Mouse (Mus musculus): Measurements from ENCODE around the gene Ugt1a8. TPM values are rescaled to one million over a fixed set of nuclear protein-coding genes. Genes with fewer than 3 reads are reported as not detected.

The Ugt1a8 gene
- polyA plus RNA-seq, 1 experiment = not detected

GRCm38 (mm10) chr1:88259643-88260024, 172.0 kb downstream of the Ugt1a8 start:
- Histone ChIP-seq H3K4me1 (ENCODE audit: control insufficient read depth, insufficient read depth, low read length) (peaks cover 6% of the 10 kb centered on the region; the same call in 1 of the 2 replicates), H3K4me3 (ENCODE audit: insufficient read depth, low read depth, low read length) (no peak overlapping the region), H3K27ac (ENCODE audit: insufficient read depth, low read depth, low read length) (no peak overlapping the region)
- WGBS = 86% methylated on average over 4 of the region's 4 CpGs
- no peak for TF ChIP-seq CTCF (IDR thresholded peaks at IDR 0.05; ENCODE audit: insufficient read depth, low read depth, low read length)
- no peak for TF ChIP-seq POLR2A (IDR thresholded peaks at IDR 0.05; ENCODE audit: insufficient read depth, low read depth, low read length)

DNA sequence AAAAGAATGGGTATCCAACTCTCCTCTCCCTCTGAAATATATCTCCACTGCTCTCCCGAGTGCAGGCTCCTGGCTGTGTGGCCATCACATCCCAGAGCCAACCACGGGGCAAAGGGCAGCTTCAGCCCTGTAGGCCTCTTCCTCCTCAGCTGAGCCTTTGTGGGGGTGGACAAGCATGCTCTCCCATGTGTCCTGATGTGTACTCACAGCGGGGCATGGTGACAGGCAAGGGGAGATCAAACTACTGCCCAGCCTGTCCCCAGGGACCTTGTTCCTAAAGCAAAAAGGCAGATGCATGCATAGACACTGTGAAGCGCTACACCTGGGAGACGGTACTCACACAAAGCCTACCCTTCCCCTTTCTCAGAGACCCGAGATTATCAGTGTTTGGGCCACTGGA, 172.5 kb downstream of the Ugt1a8 start:
- Histone ChIP-seq H3K4me3 (ENCODE audit: insufficient read depth, low read depth, low read length) (no peak overlapping the region), H3K4me1 (ENCODE audit: control insufficient read depth, insufficient read depth, low read length) (peaks cover 6% of the 10 kb centered on the region; the same call in 1 of the 2 replicates), H3K27ac (ENCODE audit: insufficient read depth, low read depth, low read length) (no peak overlapping the region)
- 81% methylated on average over 6 of the region's 6 CpGs for WGBS
- TF ChIP-seq CTCF (IDR thresholded peaks at IDR 0.05; ENCODE audit: insufficient read depth, low read depth, low read length) (no peak), POLR2A (IDR thresholded peaks at IDR 0.05; ENCODE audit: insufficient read depth, low read depth, low read length) (no peak)

GRCm38 (mm10) chr1:88260604-88261377, 173.2 kb downstream of the Ugt1a8 start:
- WGBS = 83% methylated on average over 10 of the region's 10 CpGs
- H3K4me1 ChIP-seq (ENCODE audit: control insufficient read depth, insufficient read depth, low read length) = peaks cover 6% of the 10 kb centered on the region; the same call in 1 of the 2 replicates

GRCm38 (mm10) chr1:88261706-88262105, 174.1 kb downstream of the Ugt1a8 start:
- 87% methylated on average over 7 of the region's 7 CpGs for WGBS
- H3K4me3 ChIP-seq (ENCODE audit: insufficient read depth, low read depth, low read length) = no peak overlapping the region
- no peak for TF ChIP-seq POLR2A (IDR thresholded peaks at IDR 0.05; ENCODE audit: insufficient read depth, low read depth, low read length)
- no peak for TF ChIP-seq CTCF (IDR thresholded peaks at IDR 0.05; ENCODE audit: insufficient read depth, low read depth, low read length)
- H3K4me1 ChIP-seq (ENCODE audit: control insufficient read depth, insufficient read depth, low read length) = peaks cover 6% of the 10 kb centered on the region; the same call in 1 of the 2 replicates
- no peak overlapping the region for H3K27ac ChIP-seq (ENCODE audit: insufficient read depth, low read depth, low read length)

More at GRCm38 (mm10) chr1:88260604-88261377, 173.2 kb downstream of the Ugt1a8 start:
- TF ChIP-seq CTCF (IDR thresholded peaks at IDR 0.05; ENCODE audit: insufficient read depth, low read depth, low read length) (no peak), POLR2A (IDR thresholded peaks at IDR 0.05; ENCODE audit: insufficient read depth, low read depth, low read length) (no peak)
- Histone ChIP-seq H3K27ac (ENCODE audit: insufficient read depth, low read depth, low read length) (no peak overlapping the region), H3K4me3 (ENCODE audit: insufficient read depth, low read depth, low read length) (no peak overlapping the region)

DNA sequence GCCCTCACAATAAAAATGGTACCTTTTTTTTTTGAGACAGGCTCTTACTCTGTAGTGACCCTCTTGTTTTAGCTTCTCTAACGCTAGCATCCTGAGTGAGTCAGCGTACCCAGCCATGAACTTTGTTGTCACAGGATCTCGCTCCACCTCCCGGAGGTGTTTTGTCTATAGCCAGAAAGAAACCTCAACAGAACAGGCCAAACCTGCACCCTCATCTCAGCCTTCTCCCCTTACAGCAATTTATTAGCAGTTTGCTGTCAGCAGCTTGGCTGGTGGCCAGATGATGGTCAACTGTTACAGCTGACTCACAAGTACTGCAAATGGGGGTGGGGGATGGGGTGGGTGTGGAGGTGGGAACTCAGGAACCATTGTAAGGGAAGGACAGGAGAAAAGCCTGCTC, 174.6 kb downstream of the Ugt1a8 start:
- TF ChIP-seq CTCF (IDR thresholded peaks at IDR 0.05; ENCODE audit: insufficient read depth, low read depth, low read length) = no peak
- no peak for TF ChIP-seq POLR2A (IDR thresholded peaks at IDR 0.05; ENCODE audit: insufficient read depth, low read depth, low read length)
- Histone ChIP-seq H3K4me3 (ENCODE audit: insufficient read depth, low read depth, low read length) (no peak overlapping the region), H3K4me1 (ENCODE audit: control insufficient read depth, insufficient read depth, low read length) (peaks cover 6% of the 10 kb centered on the region; the same call in 1 of the 2 replicates), H3K27ac (ENCODE audit: insufficient read depth, low read depth, low read length) (no peak overlapping the region)
- WGBS = 76% methylated on average over 4 of the region's 4 CpGs

GRCm38 (mm10) chr1:88262961-88263360, 175.3 kb downstream of the Ugt1a8 start:
- peaks cover 6% of the 10 kb centered on the region; the same call in 1 of the 2 replicates for H3K4me1 ChIP-seq (ENCODE audit: control insufficient read depth, insufficient read depth, low read length)
- WGBS = 77% methylated on average over 6 of the region's 6 CpGs
- TF ChIP-seq CTCF (IDR thresholded peaks at IDR 0.05; ENCODE audit: insufficient read depth, low read depth, low read length) = no peak
- TF ChIP-seq POLR2A (IDR thresholded peaks at IDR 0.05; ENCODE audit: insufficient read depth, low read depth, low read length) = no peak
- no peak overlapping the region for H3K27ac ChIP-seq (ENCODE audit: insufficient read depth, low read depth, low read length)
- H3K4me3 ChIP-seq (ENCODE audit: insufficient read depth, low read depth, low read length) = no peak overlapping the region

- H3K27ac ChIP-seq (ENCODE audit: insufficient read depth, low read depth, low read length) = no peak overlapping the region
- H3K4me3 ChIP-seq (ENCODE audit: insufficient read depth, low read depth, low read length) = no peak overlapping the region
- no peak for TF ChIP-seq POLR2A (IDR thresholded peaks at IDR 0.05; ENCODE audit: insufficient read depth, low read depth, low read length)
- TF ChIP-seq CTCF (IDR thresholded peaks at IDR 0.05; ENCODE audit: insufficient read depth, low read depth, low read length) = no peak
- peaks cover 6% of the 10 kb centered on the region; the same call in 1 of the 2 replicates for H3K4me1 ChIP-seq (ENCODE audit: control insufficient read depth, insufficient read depth, low read length)
- 95% methylated on average over 5 of the region's 5 CpGs for WGBS
Measured at GRCm38 (mm10) chr1:88263778-88264177, 176.2 kb downstream of the Ugt1a8 start.

DNA sequence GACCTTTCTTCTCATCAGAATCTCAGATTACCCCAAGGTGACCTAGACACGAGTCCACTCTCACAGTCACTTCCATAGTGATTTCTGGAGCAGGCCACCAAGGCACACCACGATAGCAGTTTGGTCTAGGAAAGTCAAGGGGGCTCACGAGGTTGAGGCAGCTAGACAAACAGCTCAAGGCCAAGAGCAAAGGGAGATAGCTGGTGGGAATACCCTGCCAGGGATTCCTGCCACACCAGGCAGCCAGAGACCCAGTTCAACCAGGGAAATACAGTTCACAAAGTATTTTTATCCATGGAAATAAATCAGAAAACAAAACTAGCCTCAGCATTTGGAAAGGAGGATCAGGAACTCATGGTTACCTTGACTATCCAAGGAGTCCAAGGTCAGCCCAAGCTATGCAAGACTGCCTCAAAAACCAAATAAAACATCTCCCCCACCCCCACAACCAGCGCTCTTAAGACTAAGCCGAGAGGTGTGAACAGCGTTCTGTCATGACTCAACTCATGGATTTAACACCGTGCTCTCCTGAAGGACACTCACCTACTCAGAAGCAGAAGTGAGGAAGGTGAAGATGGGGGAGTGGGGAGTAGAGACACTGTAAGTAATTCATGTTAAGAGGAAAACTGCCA, 176.7 kb downstream of the Ugt1a8 start:
- TF ChIP-seq CTCF (IDR thresholded peaks at IDR 0.05; ENCODE audit: insufficient read depth, low read depth, low read length) (no peak), POLR2A (IDR thresholded peaks at IDR 0.05; ENCODE audit: insufficient read depth, low read depth, low read length) (no peak)
- WGBS = 88% methylated on average over 7 of the region's 7 CpGs
- no peak overlapping the region for H3K27ac ChIP-seq (ENCODE audit: insufficient read depth, low read depth, low read length)
- peaks cover 3% of the 10 kb centered on the region; the same call in 1 of the 2 replicates for H3K4me1 ChIP-seq (ENCODE audit: control insufficient read depth, insufficient read depth, low read length)
- no peak overlapping the region for H3K4me3 ChIP-seq (ENCODE audit: insufficient read depth, low read depth, low read length)

DNA sequence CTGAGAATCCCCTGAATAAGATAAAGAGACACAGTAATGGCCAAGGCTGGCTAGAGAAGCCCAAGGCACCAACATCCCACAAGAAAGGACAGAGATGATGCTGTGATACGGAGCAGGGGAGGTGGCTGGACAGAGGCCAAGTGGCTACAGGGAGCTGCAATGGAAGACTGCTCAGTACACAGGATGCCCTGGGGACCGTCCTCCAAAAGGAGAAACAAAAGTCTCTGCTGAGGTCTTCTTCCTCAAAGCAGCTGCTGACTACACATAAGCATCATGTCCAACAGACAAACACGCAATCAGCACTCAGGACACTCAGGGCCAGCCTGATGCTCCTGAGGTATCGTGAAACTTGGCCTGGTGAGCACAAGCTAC, 177.2 kb downstream of the Ugt1a8 start:
- H3K4me1 ChIP-seq (ENCODE audit: control insufficient read depth, insufficient read depth, low read length) = peaks cover 3% of the 10 kb centered on the region; the same call in 1 of the 2 replicates
- no peak overlapping the region for H3K27ac ChIP-seq (ENCODE audit: insufficient read depth, low read depth, low read length)
- no peak overlapping the region for H3K4me3 ChIP-seq (ENCODE audit: insufficient read depth, low read depth, low read length)
- TF ChIP-seq POLR2A (IDR thresholded peaks at IDR 0.05; ENCODE audit: insufficient read depth, low read depth, low read length) (no peak), CTCF (IDR thresholded peaks at IDR 0.05; ENCODE audit: insufficient read depth, low read depth, low read length) (no peak)
- WGBS = 76% methylated on average over 4 of the region's 4 CpGs

All from olfactory bulb, adult 2 months (tissue).